Mouse (Mus musculus): ENCODE measurements around the gene Rabac1.

Gene Rabac1

DNA sequence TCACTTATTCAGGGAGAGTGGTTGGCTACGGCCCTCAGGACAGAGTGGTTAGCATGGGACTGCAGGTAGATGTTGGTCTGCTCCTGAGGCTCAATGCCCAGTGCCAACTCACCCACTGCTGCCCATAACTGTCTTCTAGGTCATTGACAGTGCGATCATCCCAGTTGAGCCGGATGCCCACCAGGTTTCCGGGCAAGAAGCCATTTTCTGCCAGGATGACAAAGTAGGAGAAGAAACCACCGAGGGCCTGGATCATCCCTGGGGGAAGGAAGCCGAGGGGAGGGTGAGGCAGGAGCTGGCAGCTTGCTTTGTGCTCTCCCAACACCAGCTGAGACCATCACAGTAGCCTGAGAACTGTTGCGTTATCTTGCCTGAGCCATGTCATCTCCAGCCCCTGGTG is 7.9 kb upstream of the Rabac1 start:
- DNase-seq (ENCODE audit: low spot score in 2 of 2): no peak

DNA sequence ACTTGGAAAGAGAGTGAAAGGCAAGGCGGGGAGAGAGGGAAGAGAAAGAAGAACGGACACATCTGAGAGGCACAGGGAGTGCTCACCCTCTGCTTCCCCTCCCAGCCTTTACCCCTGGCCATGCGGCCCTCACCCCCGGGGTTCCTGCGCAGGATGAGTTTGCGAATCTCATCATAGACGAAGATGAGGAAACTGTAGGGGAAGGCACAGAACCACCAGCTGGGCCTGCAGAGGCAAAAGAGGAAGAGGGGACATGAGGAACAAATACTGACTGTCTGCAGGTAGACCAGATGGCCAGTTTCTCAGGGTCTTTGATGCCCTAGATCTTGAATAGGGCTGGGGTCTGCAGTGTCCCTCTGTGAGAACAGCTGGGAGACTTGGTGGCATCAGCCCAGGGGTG is 6.2 kb upstream of the Rabac1 start:
- DNase-seq (ENCODE audit: low spot score in 2 of 2): no peak

DNA sequence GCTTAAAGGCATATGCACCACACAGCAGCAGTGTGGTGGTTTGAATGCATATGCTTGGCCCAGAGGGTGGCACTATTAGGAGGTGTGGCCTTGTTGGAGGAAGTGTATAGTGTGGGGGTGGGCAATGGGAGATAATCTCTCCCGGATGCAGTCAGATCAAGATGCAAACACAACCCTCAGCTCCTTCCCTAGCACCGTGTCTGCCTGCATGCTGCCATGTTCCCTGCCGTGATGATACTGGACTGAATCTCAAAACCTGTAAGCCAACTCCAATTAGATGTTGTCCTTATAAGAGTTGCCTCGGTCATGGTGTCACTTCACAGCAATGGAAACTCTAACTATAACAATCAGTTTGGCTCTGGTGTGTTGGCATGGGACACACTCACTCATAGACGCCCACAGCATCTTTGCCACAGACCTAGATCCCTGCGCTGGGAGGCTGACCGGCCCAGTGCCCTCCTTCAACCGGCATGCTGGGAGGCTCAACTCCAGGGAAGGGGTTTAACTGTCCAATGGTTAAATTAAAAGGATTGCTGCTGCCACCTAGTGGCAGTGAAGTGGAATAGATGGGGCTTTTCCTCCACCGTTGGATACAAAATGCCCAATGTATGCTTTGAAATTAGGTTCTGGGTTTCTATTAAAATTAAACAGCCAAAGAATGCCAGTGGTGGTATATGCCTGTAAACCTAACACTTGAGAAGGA is 2.5 kb upstream of the Rabac1 start:
- no peak for DNase-seq (ENCODE audit: low spot score in 2 of 2)

DNA sequence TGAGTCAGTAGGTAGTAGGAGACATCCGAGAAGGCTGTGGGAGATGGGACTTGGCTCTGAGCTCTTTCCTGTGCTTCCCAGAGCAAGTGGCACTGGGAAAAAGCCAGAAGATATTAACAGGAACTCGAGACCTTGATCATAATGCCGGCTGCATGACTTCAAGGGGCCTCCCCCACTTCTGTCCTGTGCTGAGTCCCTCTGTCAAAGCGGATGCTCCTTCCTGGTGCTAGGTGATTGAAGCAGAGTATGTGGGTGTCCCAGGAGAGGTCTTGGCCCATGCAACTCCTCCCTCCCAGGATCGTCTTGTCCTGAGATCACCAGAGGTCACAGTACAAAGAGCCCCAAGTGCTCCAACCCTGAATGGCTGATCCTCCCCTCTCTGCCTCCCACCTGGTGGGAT is 1.3 kb upstream of the Rabac1 start:
- no peak for DNase-seq (ENCODE audit: low spot score in 2 of 2)

DNA sequence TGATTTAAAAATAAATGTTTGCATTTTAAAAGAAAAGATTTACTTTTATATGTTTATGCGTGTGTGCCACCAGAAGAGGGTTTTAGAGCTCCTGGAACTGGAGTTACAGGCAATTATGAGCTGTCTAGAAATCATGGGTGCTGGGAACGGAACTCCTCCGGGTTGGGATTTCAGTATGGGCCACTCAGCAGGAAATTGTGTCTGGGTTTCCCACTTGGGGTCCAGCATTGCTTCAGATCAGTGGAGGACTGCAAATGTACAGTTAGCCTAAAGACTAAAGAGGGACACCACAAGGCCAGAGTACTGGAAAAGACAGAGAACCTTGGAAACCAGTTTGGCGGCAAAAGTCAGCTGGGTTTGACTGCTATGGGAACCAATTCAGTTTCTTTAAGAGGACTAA is 654 bp upstream of the Rabac1 start:
- DNase-seq (ENCODE audit: low spot score in 2 of 2): no peak

DNA sequence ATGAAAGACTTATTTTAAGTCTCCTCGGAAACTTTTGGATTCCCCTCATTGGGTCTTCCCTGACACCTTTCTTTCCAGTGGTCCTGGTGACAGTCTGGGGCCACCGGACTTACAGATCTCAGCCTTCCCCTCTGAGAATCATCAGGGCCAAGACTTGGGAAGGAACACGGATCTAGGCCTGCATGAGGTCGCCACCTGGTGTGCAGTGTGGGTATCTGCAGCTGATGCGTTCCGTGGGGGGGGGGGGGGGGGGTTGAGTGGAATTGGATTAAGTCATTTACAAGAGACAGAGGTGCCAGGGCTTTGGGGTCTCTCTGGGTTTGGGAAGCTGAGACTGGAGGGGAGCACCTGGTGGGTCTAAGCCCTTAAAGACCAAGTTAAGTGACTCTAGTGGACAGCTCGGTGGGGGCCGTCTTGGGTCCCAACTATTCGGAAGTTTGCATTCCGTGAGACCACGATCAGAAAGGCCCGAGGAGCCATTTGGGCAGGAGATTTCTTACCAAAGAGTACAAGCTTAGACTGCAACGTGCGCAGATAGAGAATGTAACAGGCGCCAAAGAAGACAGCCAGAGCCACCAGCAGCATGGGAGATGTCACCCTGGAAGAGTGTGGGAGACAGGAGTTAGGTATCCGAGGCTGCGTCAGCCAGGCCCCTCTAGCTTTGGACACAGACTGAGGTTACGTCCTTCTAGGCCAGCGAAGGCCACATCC is 1.1 kb downstream of the Rabac1 start:
- DNase-seq (ENCODE audit: low spot score in 2 of 2): no peak

DNA sequence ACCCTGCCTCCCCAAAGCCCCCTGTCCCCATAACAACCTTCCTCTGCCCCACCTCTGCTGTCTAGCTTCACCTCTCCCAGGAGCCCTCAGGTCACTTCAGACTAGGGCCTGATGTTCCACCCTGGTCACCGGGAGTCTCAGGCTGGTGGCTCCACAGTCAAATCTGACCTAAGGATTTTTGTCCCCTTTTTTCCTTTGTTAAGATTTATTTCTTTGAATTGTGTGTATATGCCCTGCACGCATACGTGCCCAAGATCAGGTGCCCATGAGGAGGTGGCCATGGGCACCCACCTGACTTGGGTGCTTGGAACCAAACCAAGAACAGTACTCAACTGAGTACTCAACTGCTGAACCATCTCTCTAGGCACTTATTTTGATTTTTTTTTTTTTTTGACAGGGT is 2.2 kb downstream of the Rabac1 start:
- DNase-seq (ENCODE audit: low spot score in 2 of 2): no peak

DNA sequence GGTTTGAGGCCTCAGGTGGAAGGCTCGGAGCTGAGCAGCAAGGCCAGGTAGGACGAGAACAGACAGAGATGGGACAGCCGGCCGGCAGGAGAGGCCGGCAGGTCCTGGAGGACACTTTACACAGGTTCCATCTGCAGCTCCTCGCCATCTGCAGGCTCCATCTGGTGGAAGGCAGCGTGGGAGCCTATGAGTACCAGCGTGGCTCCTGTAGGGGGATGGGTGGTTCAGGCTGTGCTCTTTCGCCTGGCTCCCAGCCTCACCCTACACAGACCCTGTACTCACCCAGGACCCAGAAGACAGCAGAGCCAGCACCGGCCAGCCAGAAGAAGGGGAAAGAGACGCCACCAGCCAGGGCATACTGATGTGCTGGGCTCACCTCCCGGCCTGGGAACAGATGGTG is 2.7 kb downstream of the Rabac1 start:
- DNase-seq (ENCODE audit: low spot score in 2 of 2): no peak

DNA sequence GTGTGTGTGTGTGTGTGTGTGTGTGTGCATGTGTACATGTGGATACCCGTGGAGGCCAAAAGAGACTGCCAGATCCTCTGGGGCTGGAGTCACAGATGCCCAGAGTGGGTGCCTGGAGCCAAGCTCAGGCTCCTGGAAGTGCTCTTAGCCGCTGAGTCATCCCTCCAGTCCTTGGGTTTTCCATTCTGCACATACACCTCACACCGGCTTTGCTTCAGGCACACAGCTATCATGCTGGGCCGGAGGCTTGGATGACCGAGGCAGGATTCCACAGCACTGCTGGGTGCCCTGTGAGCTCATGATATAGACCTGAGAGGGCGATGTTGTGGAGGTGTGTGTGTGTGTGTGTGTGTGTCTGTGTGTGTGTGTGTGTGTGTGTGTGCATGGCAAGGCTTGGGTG is 4.1 kb downstream of the Rabac1 start:
- no peak for DNase-seq (ENCODE audit: low spot score in 2 of 2)

DNA sequence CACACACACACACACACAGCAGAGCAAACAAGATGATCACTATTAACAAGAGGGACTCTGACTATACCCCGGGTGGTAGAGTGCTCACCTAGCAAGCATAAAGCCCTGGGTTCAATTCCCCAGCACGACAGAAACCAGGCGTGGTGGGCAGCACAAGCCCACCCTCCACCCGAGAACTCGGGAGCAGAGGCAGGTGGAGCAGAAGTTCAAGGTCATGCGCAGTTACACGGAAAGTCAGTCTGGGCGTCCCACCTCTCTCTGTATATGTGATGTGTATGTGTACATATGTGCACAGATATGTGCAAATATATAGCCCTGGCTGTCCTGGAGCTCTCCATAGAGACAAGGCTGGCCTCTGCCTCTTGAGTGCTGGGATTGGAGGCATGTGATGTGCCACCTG is 4.6 kb downstream of the Rabac1 start:
- DNase-seq (ENCODE audit: low spot score in 2 of 2): no peak

DNA sequence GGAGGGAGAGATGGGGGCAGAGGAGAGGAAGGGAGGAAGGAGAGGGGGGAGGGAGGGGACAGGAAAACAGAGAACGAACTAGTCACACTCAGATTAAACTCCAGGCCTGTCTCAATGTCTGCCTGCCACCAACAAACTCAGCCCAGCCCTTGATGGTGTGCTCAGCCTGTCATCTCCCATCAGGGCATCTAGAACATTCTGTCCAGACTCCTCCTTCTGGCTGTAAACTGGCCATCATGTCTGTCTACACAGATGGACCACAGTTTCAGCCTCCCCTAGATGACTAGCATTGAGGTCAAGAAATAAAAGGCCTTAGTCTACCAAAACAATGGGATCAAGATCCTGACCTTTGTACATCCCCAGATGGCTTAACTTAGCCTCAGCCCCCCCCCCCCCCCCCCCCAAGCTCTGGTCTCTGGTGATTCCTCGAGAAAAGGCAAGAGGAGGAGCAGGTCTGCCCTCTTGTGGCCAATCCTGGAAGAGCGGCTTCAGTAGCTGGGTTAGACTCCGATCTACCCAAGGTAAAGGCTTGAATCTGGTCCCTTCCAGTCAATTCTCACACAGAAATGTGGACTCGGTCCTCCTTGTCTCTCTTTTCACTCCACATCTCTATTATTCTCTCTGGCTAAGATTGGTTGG is 7.5 kb downstream of the Rabac1 start:
- peak; percentile 67 for DNase-seq (ENCODE audit: low spot score in 2 of 2)

DNA sequence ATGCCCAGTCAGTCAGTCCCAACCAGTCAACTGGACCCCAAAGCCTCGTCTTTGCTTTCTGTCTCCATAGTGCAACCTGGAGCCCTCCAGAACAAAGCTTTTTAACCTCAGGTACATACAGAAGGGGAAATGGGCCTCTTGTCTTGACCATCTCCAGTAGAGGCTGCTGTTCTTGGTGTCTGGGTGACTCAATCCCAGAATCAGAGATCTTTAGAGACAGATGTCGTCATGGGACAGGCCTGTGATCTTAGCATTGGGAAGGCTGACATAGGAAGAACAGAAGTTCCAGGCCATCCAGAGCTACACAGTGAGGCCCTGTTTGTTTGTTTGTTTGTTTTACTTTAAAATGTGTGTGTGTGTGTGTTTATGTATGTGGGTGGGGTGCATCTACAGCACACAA is 8.3 kb downstream of the Rabac1 start:
- no peak for DNase-seq (ENCODE audit: low spot score in 2 of 2)

DNA sequence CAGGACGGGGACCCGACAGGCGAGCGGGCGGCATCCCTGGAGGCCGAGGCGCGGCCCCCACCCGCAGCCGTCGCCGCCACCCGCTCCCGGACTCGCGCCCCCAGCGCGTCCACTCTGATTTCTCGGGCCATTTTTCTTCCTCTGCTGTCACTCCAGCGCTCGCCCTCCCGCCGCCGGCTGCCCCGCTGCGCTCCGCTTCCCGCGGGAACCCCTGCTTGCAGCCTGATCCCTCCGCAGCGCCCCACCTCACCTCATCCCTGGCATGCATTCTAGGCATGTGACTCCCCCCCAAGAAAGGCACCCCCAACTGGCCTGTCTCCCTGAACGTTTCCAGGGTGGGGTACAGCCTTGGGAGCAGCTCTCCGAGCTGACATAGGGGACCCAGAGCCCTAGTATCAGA is 17.3 kb downstream of the Rabac1 start:
- no peak for DNase-seq (ENCODE audit: low spot score in 2 of 2)

DNA sequence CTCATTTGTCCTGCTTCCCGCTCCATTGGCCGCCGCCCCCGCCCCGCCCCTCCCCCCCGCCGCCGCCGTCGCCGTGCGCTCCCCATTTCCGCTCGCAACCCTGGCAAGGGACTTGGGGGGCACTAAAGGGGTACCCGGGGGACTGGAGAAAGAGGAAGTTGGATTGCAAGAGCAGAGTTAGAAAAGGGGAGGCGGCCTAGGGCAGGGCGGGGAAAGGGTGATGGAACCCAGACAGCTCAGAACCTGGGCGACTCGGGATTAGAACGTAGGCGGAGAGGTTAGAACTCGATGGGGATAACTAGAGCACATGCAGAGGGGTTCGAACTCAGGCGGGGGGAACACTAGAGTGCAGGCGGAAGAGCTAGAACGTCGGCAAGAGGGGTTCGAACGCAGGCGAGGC is 18.1 kb downstream of the Rabac1 start:
- DNase-seq (ENCODE audit: low spot score in 2 of 2): no peak

DNA sequence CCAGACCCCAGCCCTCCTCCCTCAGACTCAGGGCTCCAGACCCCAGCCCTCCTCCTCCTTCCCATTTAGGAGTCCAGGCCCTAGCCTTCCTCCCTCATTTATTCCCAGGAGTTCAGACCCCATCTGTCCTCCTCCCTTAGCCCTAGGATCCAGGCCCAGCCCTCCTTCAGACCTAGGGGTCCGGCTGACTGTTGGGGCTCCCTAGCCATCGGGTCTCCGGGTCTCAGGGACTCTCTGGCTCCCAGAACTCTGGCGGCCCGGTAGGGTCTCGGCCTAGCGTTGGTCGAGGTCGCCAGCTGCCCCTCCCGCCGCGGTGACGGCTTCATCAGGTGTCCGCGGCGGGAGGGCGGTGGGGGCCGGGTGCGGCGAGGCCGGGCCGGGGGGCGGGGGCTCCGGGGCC is 18.6 kb downstream of the Rabac1 start:
- DNase-seq (ENCODE audit: low spot score in 2 of 2): no peak

DNA sequence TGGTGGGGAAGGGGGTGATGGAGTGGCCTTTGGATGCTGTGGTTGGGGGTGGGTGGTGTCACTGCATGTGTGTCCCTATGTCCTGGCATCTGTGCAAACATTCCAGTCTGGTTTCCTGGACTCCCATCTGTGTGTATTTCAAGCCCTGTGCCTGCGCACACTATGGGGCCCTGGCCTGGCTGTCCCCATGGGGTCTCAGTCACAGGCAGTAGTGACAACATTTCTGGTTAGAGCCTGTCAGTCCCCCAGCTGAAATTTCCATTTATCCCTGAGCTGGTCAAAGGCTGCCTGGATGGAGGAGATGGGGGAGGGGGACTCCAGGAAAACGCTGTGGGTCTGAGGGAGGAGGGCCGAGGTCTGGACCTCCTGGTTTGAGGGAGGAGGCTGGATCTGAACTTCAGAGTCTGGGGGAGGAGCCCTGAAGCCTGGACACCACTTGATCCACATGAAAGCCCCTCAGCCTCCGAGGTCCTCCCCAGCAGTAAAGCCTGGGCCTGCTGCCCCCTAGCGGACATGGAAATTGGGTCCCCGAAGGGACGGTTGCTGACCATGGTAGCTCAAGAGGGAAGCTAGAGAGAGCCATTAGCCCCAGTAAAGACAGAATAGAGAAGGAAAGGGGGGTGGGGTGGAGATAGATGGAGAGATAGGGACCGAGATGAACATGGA is 22.5 kb downstream of the Rabac1 start:
- no peak for DNase-seq (ENCODE audit: low spot score in 2 of 2)

DNA sequence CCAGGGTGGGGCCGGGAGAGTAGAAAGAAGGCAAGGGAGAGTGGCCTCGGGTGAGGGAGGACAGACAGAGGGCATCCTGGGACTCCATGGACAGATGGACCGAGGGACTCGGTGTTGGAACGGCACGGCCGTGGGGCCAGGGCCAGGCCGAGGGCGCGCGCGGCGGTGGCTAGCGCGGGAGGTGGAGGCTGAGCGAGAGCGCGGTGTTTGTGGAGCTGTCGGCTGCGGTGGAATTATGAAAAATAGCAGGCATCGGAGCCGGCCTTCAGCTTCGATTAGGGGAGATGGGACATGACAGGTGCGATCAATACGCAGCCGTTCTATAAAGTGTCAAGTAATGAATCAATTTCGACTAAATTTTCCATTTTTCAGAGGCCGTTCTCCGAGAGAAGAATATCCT is 23.8 kb downstream of the Rabac1 start:
- no peak for DNase-seq (ENCODE audit: low spot score in 2 of 2)

DNA sequence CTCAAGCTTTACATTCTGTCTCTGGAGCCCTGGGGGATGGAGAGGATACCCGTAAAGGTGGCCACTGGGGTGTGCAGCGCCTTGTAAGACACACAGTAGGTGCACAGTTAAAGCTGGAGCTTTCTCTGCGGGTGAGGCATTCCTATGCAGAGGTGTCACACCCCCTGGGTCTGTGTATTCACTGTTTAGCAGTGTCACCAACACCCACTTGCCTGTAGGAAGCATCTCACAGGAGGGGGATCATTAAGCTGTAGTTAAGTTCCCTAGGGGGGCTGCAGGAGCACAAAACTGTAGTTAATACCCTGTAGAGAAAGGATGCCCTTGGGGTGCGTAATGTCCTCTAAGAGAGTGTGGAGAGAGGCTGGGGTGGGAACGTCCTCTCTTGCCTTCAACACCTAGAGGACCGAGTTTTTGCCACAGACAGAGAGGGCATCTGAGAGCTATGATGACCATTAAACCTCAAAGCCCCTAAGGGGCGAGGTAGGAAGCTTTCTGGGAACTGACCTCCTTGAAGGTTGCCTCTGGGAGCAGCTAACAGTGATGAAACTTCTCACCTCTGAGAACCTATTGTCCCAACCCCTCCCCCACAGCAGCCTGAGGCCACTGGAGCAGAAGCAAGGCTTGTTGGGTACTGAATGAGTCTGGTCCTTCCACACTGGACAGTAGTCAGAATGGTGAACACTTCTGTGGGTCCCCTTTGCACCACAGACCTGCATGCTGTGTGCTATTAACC is 25.1 kb downstream of the Rabac1 start:
- no peak for DNase-seq (ENCODE audit: low spot score in 2 of 2)

DNA sequence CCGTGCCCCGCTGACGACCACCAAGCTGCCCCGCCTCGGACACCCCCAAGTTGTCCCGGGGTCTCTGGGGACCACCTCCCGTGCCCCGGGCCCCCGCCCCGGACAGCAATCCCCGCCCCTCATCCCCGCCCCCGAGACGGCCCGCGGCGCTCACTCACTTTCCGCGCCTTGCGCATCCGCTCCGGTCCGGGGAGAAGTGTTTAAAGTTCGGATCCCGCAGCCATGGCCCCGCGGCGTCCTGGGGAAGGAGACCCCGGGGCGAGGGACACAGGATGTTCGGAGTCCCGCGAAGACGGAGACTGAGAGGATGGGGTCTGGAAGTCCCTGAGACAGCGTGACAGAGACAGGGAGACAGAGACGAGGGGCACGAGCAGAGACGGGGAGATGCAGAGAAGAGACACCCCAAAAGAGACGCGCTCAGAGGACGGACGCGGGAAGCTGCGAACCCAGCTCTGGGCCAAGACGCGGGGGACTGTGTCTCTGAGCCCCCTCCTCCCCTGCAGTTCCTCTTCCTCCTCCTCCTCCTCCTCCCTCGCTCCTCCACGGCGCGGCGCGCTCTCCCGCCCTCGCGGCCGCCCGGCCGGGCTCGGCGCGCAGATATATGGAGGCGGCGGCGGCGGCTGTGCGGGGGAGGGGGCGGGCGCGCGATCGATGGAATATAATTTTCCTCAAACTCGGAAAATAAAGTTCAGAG is 28.1 kb downstream of the Rabac1 start, which contains the start of gene Gm4881:
Gm4881 (minus strand) TSS at position 238 of the 694 bp plus-strand sequence.
- DNase-seq (ENCODE audit: low spot score in 2 of 2): no peak

DNA sequence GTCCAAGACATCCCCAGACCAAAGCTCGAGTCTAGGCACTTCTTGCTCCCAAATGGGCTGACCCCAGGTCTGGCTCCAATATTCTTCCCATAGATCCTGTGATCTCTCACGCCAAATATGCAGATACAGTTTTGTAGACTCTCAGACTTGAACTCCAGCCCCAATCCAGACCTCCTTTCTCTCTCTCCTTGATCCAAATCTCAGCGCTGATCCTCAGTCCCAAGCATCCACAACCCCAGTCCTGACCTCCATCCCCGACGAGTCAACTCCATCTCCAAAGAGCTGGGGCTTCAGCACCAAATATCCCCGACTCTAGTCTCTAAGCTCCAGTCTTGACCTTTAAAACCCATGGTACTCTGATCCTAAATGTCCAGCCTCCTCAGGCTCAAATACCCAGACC is 28.9 kb downstream of the Rabac1 start:
- no peak for DNase-seq (ENCODE audit: low spot score in 2 of 2)

DNA sequence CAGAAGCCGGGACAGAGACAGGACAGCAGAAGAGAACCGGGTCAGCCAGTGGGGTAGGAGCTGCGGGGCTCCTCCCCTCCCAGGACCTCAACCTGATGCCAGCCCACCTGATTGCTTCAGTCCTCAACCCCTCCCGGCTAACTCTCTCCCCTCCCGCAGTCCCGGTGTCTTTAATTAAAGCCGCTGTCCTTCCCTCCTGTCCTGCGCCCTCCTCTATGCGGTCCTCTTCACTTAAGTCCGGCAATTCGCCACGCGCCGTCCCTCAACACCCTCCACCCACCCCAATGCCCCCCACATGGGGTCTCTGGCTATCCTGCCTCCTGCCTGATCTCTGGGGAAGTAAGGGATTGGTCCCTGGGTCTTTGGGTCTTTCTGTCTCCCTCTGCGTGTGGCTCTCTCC is 40.9 kb downstream of the Rabac1 start:
- no peak for DNase-seq (ENCODE audit: low spot score in 2 of 2)

All from right cerebral cortex, postnatal 36 days (tissue).